Mouse (Mus musculus): ENCODE data around the gene Zfp644.

DNA sequence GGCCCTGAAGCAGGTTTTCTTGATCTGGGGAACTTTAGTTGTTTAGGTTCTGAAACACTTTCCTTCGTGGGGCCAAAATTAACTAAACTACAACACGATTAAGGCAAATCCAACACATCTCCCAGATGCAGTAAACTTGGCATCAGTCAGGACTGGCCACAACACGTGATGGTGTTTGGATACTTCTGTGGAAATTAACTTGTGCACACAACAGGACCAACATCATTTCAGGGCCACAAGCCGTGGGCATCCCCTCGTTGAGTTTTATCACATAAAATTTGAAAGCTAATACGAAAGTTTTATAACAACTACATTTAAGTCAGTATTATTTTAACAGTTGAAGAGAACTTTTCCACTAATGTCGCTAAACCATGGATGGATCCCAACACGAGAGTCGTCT is 1.9 kb downstream of the Zfp644 start:
- TF ChIP-seq CTCF (conservative IDR thresholded peaks at IDR 0.05; ENCODE audit: insufficient read depth, insufficient read length, low read depth, low read length), result no peak
- no peak for TF ChIP-seq POLR2A (IDR thresholded peaks at IDR 0.05; ENCODE audit: low read depth, low read length)

Data from kidney, adult 2 months (tissue).